Mouse (Mus musculus): ENCODE measurements at regions not wholly inside any gene's neighbourhood (a gene's known extent, or its start where the extent isn't known, plus 50 kb on each side); places are given as distances from the start of the nearest gene placed in this dataset.
"Not testable (repeated sequence)": the region's sequence is repeated elsewhere in the genome, so short reads cannot be mapped to it uniquely, and the experiment has no call there.

- no peak for ATAC-seq (ENCODE audit: low FRiP score, low read depth)
These were observed 232.1 kb upstream of the Pex5l start for GRCm38 (mm10) chr3:33375161-33375560.

DNA sequence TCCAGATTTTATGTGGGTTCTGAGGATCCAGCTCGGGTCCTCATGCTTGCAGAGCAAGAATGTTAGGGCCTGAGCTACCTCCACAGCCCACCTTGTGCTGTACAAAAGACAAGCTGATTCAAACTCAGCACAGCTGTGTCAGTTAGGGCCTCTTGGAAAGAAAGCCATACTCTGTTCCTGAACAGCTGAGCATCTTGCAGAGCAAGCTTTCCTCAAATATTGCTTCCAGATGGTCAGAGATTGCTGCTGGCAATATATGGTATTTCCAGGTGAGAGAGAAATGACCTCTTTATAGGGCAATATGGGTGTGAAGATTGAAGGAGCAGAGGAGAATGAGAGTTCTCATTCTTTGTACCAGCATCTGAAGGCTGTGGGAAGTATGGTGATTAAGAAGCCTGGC is 229.8 kb upstream of the Pex5l start:
- Histone ChIP-seq H3K4me3 (no peak overlapping the region), H3K27ac (no peak overlapping the region), H3K9ac (no peak overlapping the region), H3K9me3 (no peaks in the 10 kb centered on the region), H3K36me3 (no peaks in the 10 kb centered on the region), H3K27me3 (no peaks in the 10 kb centered on the region), H3K4me2 (replicated peaks) (no peak overlapping the region), H3K4me1 (peaks cover 6% of the 10 kb centered on the region)
- no peak for ATAC-seq (ENCODE audit: low FRiP score, low read depth)
- 27% methylated on average over 1 of the region's 1 CpGs for WGBS

More at GRCm38 (mm10) chr3:33375161-33375560, 232.1 kb upstream of the Pex5l start:
- H3K27ac ChIP-seq: no peak overlapping the region
- H3K9me3 ChIP-seq: no peaks in the 10 kb centered on the region
- H3K4me1 ChIP-seq: peaks cover 6% of the 10 kb centered on the region
- H3K36me3 ChIP-seq: no peaks in the 10 kb centered on the region
- 34% methylated on average over 3 of the region's 3 CpGs for WGBS
- H3K4me3 ChIP-seq: no peak overlapping the region
- H3K4me2 ChIP-seq (replicated peaks): no peak overlapping the region
- no peaks in the 10 kb centered on the region for H3K27me3 ChIP-seq
- H3K9ac ChIP-seq: no peak overlapping the region

- Histone ChIP-seq H3K9me3 (no peaks in the 10 kb centered on the region), H3K27ac (no peak overlapping the region), H3K4me2 (replicated peaks) (no peak overlapping the region), H3K4me3 (no peak overlapping the region), H3K4me1 (no peaks in the 10 kb centered on the region), H3K36me3 (no peaks in the 10 kb centered on the region), H3K27me3 (no peaks in the 10 kb centered on the region), H3K9ac (no peak overlapping the region)
- WGBS: 90% methylated on average over 1 of the region's 1 CpGs
- ATAC-seq (ENCODE audit: low FRiP score, low read depth): no peak
These were observed 220.5 kb upstream of the Pex5l start for GRCm38 (mm10) chr3:33363521-33363920.

DNA sequence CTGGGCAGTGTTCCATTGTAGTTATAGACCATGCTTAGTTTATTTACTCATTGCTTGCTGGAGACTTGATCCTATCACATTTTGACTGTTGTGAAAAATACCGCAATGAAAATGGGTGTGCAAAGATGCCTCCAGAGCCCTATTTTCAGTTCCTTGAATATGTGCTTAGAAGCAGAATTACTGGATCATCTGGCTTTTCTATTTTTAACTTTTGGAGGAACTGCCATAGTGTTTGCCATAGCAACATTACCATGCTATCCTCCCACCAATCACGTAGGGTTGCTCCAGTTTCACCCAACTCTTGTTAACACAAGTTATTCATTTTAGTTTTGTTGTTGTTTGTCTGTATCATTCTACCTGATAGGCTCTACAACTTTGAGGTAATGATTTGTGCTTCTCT is 217.0 kb upstream of the Pex5l start:
- Histone ChIP-seq H3K27ac (no peak overlapping the region), H3K36me3 (no peaks in the 10 kb centered on the region), H3K9ac (no peak overlapping the region), H3K9me3 (no peaks in the 10 kb centered on the region), H3K4me1 (no peaks in the 10 kb centered on the region), H3K27me3 (no peaks in the 10 kb centered on the region), H3K4me2 (replicated peaks) (no peak overlapping the region), H3K4me3 (no peak overlapping the region)
- ATAC-seq (ENCODE audit: low FRiP score, low read depth): no peak
- 92% methylated on average over 2 of the region's 2 CpGs for WGBS

GRCm38 (mm10) chr3:33353860-33354259 is 210.8 kb upstream of the Pex5l start:
- 83% methylated on average over 2 of the region's 2 CpGs for WGBS
- ATAC-seq (ENCODE audit: low FRiP score, low read depth): no peak
- Histone ChIP-seq H3K4me1 (no peaks in the 10 kb centered on the region), H3K27ac (no peak overlapping the region), H3K9me3 (no peaks in the 10 kb centered on the region), H3K27me3 (no peaks in the 10 kb centered on the region), H3K4me3 (no peak overlapping the region), H3K9ac (no peak overlapping the region), H3K36me3 (no peaks in the 10 kb centered on the region), H3K4me2 (replicated peaks) (no peak overlapping the region)

DNA sequence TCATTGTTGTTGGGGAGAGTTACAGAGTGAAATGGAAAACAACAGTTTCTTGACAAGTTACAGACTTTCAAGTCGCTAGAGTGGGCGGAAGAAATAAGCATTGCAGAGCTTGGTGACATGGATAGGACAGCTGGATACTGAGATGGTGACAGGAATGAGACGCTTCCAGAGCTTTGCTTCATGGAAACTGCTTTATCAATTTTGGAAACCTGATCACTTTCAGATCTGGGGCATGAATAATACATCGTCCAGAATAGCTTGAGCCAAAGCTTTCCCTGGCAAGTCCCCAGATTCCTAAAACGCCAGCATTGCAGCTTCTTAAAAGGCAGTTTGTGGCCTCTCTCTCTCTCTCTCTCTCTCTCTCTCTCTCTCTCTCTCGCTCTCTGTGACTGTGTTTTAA is 207.9 kb upstream of the Pex5l start:
- no peaks in the 10 kb centered on the region for H3K4me1 ChIP-seq
- ATAC-seq (ENCODE audit: low FRiP score, low read depth): no peak
- 53% methylated on average over 6 of the region's 6 CpGs for WGBS

DNA sequence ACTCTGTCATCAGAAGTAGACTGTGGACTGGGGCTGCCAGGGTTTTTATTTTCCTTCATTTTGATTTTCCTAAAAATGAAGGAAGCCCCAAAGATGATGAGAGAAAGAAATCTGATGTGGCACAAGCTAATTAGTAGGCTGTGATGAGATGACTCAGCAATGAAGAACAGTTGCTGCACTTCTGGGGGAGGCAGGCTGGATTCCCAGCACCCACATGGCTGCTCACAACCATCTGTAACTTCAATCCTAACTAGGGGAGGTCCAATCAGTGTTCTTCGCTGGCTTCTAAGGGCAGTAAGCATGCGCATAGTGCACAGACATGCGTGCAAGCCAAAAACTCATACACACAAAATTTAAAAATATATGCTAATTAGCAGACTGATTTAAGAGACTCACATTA is 191.0 kb upstream of the Pex5l start:
- no peak overlapping the region for H3K4me2 ChIP-seq (replicated peaks)
- H3K27ac ChIP-seq: no peak overlapping the region
- no peaks in the 10 kb centered on the region for H3K4me1 ChIP-seq
- no peak overlapping the region for H3K9ac ChIP-seq
- no peaks in the 10 kb centered on the region for H3K9me3 ChIP-seq
- H3K27me3 ChIP-seq: no peaks in the 10 kb centered on the region
- H3K4me3 ChIP-seq: no peak overlapping the region
- WGBS: 82% methylated on average over 3 of the region's 3 CpGs
- H3K36me3 ChIP-seq: no peaks in the 10 kb centered on the region
- ATAC-seq (ENCODE audit: low FRiP score, low read depth): no peak

More for the DNA sequence above, 207.9 kb upstream of the Pex5l start:
- Histone ChIP-seq H3K27me3 (no peaks in the 10 kb centered on the region), H3K9ac (no peak overlapping the region), H3K4me2 (replicated peaks) (no peak overlapping the region), H3K36me3 (no peaks in the 10 kb centered on the region), H3K27ac (no peak overlapping the region), H3K4me3 (no peak overlapping the region), H3K9me3 (no peaks in the 10 kb centered on the region)

- 90% methylated on average over 1 of the region's 1 CpGs for WGBS
- not testable (repeated sequence) for H3K4me3 ChIP-seq; H3K4me2 ChIP-seq (replicated peaks); H3K9me3 ChIP-seq; H3K27me3 ChIP-seq; H3K4me1 ChIP-seq; H3K36me3 ChIP-seq; H3K9ac ChIP-seq; ATAC-seq (ENCODE audit: low FRiP score, low read depth); H3K27ac ChIP-seq
These were observed 174.6 kb upstream of the Pex5l start for GRCm38 (mm10) chr3:33317691-33318090.

DNA sequence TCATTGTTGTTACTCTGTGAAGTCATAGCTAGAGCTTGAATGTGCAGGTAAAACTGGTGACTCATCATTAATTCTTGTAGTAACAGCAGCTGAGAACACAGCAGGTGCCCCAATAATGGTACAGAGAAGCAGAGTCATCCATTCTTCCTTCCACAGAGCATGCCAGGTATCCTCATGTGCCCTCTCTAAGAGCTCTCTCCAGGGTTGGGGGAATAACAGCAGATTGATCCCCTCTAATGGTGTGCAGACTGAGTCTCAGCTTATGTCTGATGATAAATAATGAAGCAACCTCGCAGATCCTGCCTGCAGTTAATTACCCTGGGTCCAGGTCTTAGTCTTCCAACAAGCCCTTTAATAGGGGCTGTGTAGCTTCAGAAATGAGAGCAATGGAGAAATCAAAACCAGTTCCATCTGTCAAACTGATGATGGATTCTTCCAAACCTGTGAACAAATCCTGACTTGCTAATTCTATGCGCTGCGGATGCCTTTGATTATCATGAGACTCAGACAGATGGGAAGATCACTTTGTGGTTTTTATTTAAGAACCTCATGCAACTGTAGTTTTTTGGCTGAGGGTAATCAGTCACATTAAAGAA is 169.3 kb upstream of the Pex5l start:
- WGBS: 73% methylated on average over 3 of the region's 3 CpGs
- H3K4me2 ChIP-seq (replicated peaks): no peak overlapping the region
- H3K27me3 ChIP-seq: no peaks in the 10 kb centered on the region
- no peak for ATAC-seq (ENCODE audit: low FRiP score, low read depth)
- no peak overlapping the region for H3K27ac ChIP-seq
- H3K36me3 ChIP-seq: no peaks in the 10 kb centered on the region
- no peaks in the 10 kb centered on the region for H3K4me1 ChIP-seq
- no peaks in the 10 kb centered on the region for H3K9me3 ChIP-seq
- no peak overlapping the region for H3K9ac ChIP-seq
- H3K4me3 ChIP-seq: no peak overlapping the region

- H3K4me2 ChIP-seq (replicated peaks): no peak overlapping the region
- 38% methylated on average over 2 of the region's 2 CpGs for WGBS
- no peaks in the 10 kb centered on the region for H3K4me1 ChIP-seq
- no peaks in the 10 kb centered on the region for H3K36me3 ChIP-seq
- H3K9ac ChIP-seq: no peak overlapping the region
- no peak for ATAC-seq (ENCODE audit: low FRiP score, low read depth)
- H3K27ac ChIP-seq: no peak overlapping the region
- H3K27me3 ChIP-seq: no peaks in the 10 kb centered on the region
- no peaks in the 10 kb centered on the region for H3K9me3 ChIP-seq
- no peak overlapping the region for H3K4me3 ChIP-seq
These were observed 165.2 kb upstream of the Pex5l start for GRCm38 (mm10) chr3:33308212-33308611.

GRCm38 (mm10) chr3:33306169-33306568 is 163.1 kb upstream of the Pex5l start:
- Histone ChIP-seq H3K4me2 (replicated peaks) (no peak overlapping the region), H3K9ac (no peak overlapping the region), H3K27me3 (no peaks in the 10 kb centered on the region), H3K27ac (no peak overlapping the region), H3K4me3 (no peak overlapping the region), H3K4me1 (no peaks in the 10 kb centered on the region), H3K9me3 (no peaks in the 10 kb centered on the region), H3K36me3 (no peaks in the 10 kb centered on the region)
- ATAC-seq (ENCODE audit: low FRiP score, low read depth): no peak

DNA sequence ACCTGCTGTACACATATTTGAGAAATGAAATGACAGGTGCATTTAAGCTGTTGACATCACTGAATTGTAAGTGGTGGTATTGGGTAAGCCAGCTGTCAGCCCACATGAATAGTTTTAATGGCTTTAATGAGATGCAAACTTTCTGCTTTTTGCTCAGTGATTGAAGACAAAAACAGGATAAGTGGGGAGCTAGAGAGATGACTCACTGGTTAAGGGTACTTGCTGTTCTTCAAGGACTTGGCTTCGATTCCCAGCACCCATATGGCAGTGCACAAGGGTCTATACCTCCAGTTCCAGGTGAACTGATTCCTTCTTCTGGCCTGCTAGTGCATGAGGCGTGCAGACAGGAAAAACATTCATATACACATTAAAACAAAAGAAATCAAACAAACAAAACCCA is 162.7 kb upstream of the Pex5l start:
- Histone ChIP-seq H3K36me3 (no peaks in the 10 kb centered on the region), H3K27me3 (no peaks in the 10 kb centered on the region), H3K9ac (no peak overlapping the region), H3K27ac (no peak overlapping the region), H3K4me2 (replicated peaks) (no peak overlapping the region), H3K4me1 (no peaks in the 10 kb centered on the region), H3K4me3 (no peak overlapping the region), H3K9me3 (no peaks in the 10 kb centered on the region)
- no peak for ATAC-seq (ENCODE audit: low FRiP score, low read depth)
- WGBS: 68% methylated on average over 2 of the region's 2 CpGs

GRCm38 (mm10) chr3:33262797-33263196 is 119.8 kb upstream of the Pex5l start:
- no peaks in the 10 kb centered on the region for H3K4me1 ChIP-seq
- H3K4me3 ChIP-seq: no peak overlapping the region
- H3K27me3 ChIP-seq: no peaks in the 10 kb centered on the region
- no peaks in the 10 kb centered on the region for H3K9me3 ChIP-seq
- WGBS: 53% methylated on average over 2 of the region's 2 CpGs
- no peak overlapping the region for H3K9ac ChIP-seq
- no peak overlapping the region for H3K27ac ChIP-seq
- no peak overlapping the region for H3K4me2 ChIP-seq (replicated peaks)
- no peak for ATAC-seq (ENCODE audit: low FRiP score, low read depth)
- H3K36me3 ChIP-seq: no peaks in the 10 kb centered on the region

Data from limb, embryonic 13.5 days (tissue).